Mouse (Mus musculus) intestine, postnatal 0 days (tissue): ENCODE data around the gene Prkca. TPM values are rescaled to one million over a fixed set of nuclear protein-coding genes. Genes with fewer than 3 reads are reported as not detected.
A peak's percentile ranks its signal among the peaks of the same experiment; 100 is the strongest.

Experiments used
- ATAC-seq: fragments of 200-750 bp; cut with Nextera tagmentation; 2 replicates; pipeline ENCODE4 v1.8.0; 2017; ENCODE audit warnings: mild to moderate bottlenecking, moderate TSS enrichment, moderate library complexity
- H3K27ac ChIP-seq: fragments of 300-500 bp; sonication (generic); 2 replicates; pipeline ENCODE4 v1.5.1; 2014; ENCODE audit warnings: mild to moderate bottlenecking, low read depth, low read length, moderate library complexity
- H3K27me3 ChIP-seq: fragments of 300-500 bp; sonication (generic); replicated peaks from 2 replicates; pipeline ENCODE4 v1.6.1; 2014; ENCODE audit warnings: low read length, mixed read lengths; ENCODE audit not compliant: control insufficient read depth, insufficient read depth
- H3K36me3 ChIP-seq: fragments of 300-500 bp; sonication (generic); 2 replicates; pipeline ENCODE4 v1.6.1; 2014; ENCODE audit warnings: mild to moderate bottlenecking, moderate library complexity; ENCODE audit not compliant: control insufficient read depth, insufficient read depth
- H3K4me1 ChIP-seq: fragments of 300-500 bp; sonication (generic); replicated peaks from 2 replicates; pipeline ENCODE4 v1.6.1; 2014; ENCODE audit warnings: antibody characterized with exemption, low read length, mixed read lengths; ENCODE audit not compliant: control insufficient read depth, insufficient read depth
- H3K4me2 ChIP-seq: fragments of 300-500 bp; sonication (generic); replicated peaks from 2 replicates; pipeline ENCODE4 v1.6.1; 2014; ENCODE audit warnings: low read depth, mild to moderate bottlenecking, moderate library complexity
- H3K4me3 ChIP-seq: fragments of 300-500 bp; sonication (generic); 2 replicates; pipeline ENCODE4 v1.5.1; 2014; ENCODE audit warnings: low read depth, low read length
- H3K9ac ChIP-seq: fragments of 300-500 bp; sonication (generic); 2 replicates; pipeline ENCODE4 v1.6.1; 2014; ENCODE audit warnings: mild to moderate bottlenecking, low read depth, low read length
- H3K9me3 ChIP-seq: fragments of 300-500 bp; sonication (generic); 2 replicates; pipeline ENCODE4 v1.6.1; 2016; ENCODE audit warnings: mixed run types; ENCODE audit not compliant: control insufficient read depth
- CTCF ChIP-seq: sonication (generic); IDR thresholded peaks from 2 replicates; pipeline ENCODE4 v1.5.1; 2016; ENCODE audit warnings: low read depth, mild to moderate bottlenecking, control low read depth, antibody characterized with exemption, moderate library complexity
- WGBS: fragments of 180-500 bp; shearing (Covaris S2); extraction: QIAGEN DNeasy Blood & Tissue Kit; methylation state at CpG from one replicate; pipeline ENCODE4 v1.1.7; 2014; 5-methylcytosine and 5-hydroxymethylcytosine counted together
- polyA plus RNA-seq: library from polyadenylated mRNA; unstranded; fragments of >200 nt; fragmentation: Nextera tagmentation; extraction: Ambion mirVana; gene quantifications from 2 replicates; pipeline ENCODE4 v1.2.1, GENCODE M21; 2015

The Prkca gene
- 14.5 and 15.0 TPM in 2 replicates for polyA plus RNA-seq

DNA sequence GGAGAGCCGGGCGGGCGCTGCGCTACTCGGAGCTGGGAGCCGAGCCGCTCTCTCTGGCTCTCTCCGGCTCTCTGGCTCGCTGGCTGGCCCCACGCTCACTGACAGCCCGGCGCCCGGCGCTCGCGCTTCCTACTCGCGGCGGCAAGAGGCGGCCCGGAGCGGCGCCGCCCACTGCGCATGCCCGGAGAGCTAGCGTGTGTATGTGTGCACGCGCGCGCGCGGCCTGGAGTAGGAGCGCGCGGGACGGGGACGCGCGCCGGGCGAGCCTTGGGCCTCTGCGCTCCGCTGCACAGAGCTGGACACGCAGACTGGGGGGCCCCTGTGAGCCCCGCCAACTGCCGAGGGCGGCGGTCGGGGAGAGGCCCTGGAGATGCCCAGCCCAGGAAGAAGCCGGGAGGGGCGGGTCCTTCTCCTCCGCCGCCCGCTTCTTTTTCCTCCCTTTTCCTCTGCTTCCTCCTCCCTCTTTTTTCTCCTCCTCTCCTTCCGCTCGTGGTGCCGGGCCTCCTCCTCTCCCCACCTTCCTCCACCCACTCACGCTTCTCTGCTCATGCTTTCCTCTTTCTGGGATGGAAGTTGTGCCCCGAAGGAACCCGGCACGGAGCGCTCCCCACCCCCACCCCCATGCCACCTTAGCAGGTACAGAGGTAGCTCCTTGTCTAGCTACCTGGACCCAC, at the start of gene Prkca:
TSS of gene Prkca (minus strand) at position 140 of the 674 bp plus-strand sequence.
- H3K9ac ChIP-seq: peak within 1 kb of the TSS; percentile 78
- H3K27ac ChIP-seq: peak within 1 kb of the TSS; percentile 85
- ATAC-seq: peak; percentile 95
- H3K9me3 ChIP-seq: no peaks in the 10 kb centered on the region
- TF ChIP-seq CTCF: no peak
- H3K4me1 ChIP-seq: 0 out of 2 replicates have a peak, but pooled peaks cover 2% of the 10 kb centered on the region
- H3K4me2 ChIP-seq: peak within 1 kb of the TSS; percentile 94
- H3K4me3 ChIP-seq: peak within 1 kb of the TSS; percentile 92
- H3K27me3 ChIP-seq: no peaks in the 10 kb centered on the region
- no peaks in the 10 kb centered on the region for H3K36me3 ChIP-seq
- under 1% methylated on average over 51 of the region's 63 CpGs for WGBS

DNA sequence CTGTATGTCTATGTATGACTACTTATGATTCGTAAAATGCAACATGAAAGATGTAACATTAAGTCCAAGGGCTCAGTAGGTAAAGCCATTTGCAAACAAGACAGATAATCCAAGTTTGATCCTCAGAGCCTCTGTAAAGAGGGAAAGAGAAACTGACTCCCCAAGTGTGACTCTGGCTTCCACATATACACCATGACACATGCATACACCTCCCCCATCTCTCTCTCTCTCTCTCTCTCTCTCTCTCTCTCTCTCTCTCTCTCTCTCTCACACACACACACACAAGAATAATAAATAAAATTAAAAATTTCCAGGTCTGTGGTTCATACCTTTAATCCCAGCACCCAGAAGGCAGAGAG, 41.9 kb upstream of the Prkca start:
- 34% methylated on average over 1 of the region's 1 CpGs for whole genome bisulfite sequencing

DNA sequence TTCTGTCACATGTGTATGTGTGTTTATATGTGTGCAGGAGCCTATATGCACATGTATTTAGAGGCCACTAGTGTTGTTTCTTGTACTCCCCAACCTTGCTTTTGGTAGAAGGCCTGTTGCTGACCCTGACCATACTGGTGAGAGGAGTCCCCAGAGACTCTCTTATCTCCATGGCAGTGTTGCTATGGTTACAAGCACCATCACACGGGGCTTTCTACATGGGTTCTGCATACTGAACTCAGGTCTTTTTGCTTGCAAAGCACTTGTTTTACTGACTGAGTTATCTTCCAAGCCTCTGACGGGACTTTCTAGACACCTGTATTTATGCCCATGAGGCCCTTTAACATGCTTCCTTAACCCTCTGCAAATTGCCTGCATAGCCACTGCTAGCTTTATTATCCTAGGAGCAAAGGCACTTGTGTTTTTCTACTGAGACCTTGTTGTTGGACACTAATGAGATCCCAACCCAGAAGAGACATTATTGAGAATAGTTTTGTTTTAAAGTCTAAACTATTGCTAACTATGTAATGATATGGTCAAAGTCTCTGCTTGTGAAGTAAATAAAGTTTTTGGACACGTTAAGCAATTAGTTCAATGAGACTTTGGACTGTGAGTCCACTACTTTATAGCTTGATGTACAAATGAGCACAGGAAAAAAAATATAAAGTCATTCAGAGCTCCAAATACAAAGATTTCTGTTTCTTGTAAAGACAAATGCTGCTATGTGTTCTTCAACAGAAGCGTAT, 41.4 kb upstream of the Prkca start:
- no peaks in the 10 kb centered on the region for H3K36me3 ChIP-seq
- no peak overlapping the region for H3K4me3 ChIP-seq
- H3K27ac ChIP-seq: peak overlapping the region; percentile 29
- H3K4me2 ChIP-seq: no peak overlapping the region
- no peaks in the 10 kb centered on the region for H3K9me3 ChIP-seq
- no peaks in the 10 kb centered on the region for H3K27me3 ChIP-seq
- no peak overlapping the region for H3K9ac ChIP-seq
- WGBS: 33% methylated on average over 4 of the region's 4 CpGs
- H3K4me1 ChIP-seq: no peaks in the 10 kb centered on the region
- peak; percentile 93 for ATAC-seq
- no peak for TF ChIP-seq CTCF

More for the DNA sequence above, 41.9 kb upstream of the Prkca start:
- H3K4me3 ChIP-seq: no peak overlapping the region
- ATAC-seq: peak; percentile 73
- peak overlapping the region; percentile 29; the same call in 1 of the 2 replicates for H3K27ac ChIP-seq
- no peak overlapping the region for H3K4me2 ChIP-seq
- H3K9ac ChIP-seq: no peak overlapping the region
- TF ChIP-seq CTCF: no peak
- no peaks in the 10 kb centered on the region for H3K4me1 ChIP-seq
- no peaks in the 10 kb centered on the region for H3K9me3 ChIP-seq
- H3K27me3 ChIP-seq: no peaks in the 10 kb centered on the region
- no peaks in the 10 kb centered on the region for H3K36me3 ChIP-seq

DNA sequence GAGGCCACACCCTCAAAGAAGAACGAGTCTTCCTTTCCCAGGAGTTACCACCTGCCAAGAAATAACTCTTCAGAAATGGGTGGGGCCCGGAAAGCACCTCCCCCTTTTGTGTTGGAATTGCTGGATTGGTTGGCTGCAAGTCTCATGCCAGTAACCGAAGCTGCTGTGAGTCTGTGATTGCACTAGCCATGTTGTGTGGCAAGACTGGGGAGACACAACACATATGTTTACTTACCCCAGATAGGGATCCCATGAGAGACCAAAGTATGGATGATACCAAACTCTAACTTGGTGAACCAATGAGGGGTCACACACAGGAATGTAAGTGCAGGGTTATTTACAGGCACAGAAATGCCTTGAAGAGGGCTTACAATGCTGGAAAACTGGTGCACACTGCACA, 38.9 kb upstream of the Prkca start:
- Histone ChIP-seq H3K4me1 (no peaks in the 10 kb centered on the region), H3K9me3 (no peaks in the 10 kb centered on the region), H3K9ac (no peak overlapping the region), H3K27me3 (no peaks in the 10 kb centered on the region), H3K27ac (no peak overlapping the region), H3K4me3 (no peak overlapping the region), H3K4me2 (no peak overlapping the region), H3K36me3 (no peaks in the 10 kb centered on the region)
- TF ChIP-seq CTCF: no peak
- no peak for ATAC-seq
- 58% methylated on average over 3 of the region's 3 CpGs for WGBS

DNA sequence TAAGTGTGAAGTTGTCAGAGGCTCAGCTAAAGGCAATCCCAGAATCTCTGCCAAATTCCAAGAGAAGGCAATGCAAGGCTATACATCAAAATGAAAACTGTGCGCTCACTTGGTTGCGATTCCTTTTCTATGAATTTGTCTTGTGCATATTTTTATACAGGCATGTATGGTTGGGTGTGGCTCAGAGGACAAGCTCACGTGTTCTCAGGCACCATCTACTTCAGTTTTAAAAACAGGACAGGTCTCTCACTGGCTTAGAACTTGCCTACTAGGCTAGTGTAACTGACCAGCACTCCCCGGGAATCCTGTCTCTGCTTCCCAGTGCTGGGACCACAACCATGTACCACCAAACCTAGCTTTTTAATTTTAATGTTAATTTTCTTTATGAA, 34.6 kb upstream of the Prkca start:
- Histone ChIP-seq H3K27me3 (no peaks in the 10 kb centered on the region), H3K9ac (no peak overlapping the region), H3K4me1 (no peaks in the 10 kb centered on the region), H3K9me3 (no peaks in the 10 kb centered on the region), H3K27ac (no peak overlapping the region), H3K4me2 (no peak overlapping the region), H3K36me3 (no peaks in the 10 kb centered on the region), H3K4me3 (no peak overlapping the region)
- no peak for ATAC-seq
- WGBS: 57% methylated on average over 4 of the region's 4 CpGs
- no peak for TF ChIP-seq CTCF

DNA sequence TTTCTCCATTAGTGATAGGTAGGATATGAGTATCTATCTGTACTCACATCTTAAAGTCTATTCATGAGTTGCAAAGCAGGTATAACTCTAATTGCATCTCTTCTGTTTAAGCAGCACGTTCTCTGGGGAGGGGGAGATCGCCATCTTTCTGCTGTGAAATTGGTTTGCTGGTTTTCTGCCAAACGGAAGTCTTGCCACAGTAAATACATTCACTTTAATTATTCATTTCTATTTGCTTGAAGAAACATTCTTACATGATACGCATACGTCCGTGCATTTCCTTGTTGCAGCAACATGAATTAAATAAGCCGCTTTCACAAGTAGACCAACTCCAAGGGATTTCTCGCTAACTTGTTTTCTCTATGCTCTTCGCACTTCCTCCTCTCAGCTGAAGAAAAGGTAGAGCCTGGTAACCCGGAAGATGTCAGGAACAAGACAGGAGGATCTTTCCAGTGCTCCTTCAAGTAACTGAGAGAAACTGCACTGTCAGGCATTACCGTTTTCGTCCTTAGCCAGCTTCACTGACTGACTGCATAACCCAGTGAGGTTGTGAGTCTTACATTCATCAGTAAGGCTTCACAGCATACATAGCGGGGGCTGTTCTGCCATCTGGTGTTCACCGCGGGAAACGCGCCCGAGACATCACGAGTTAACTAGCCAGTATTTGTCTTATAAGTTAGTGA, 34.1 kb upstream of the Prkca start:
- Histone ChIP-seq H3K9me3 (no peaks in the 10 kb centered on the region), H3K9ac (no peak overlapping the region), H3K4me2 (peak overlapping the region; percentile 28; the same call in 1 of the 2 replicates), H3K36me3 (no peaks in the 10 kb centered on the region), H3K4me1 (no peaks in the 10 kb centered on the region), H3K4me3 (no peak overlapping the region), H3K27me3 (no peaks in the 10 kb centered on the region), H3K27ac (no peak overlapping the region)
- WGBS: 30% methylated on average over 19 of the region's 19 CpGs
- ATAC-seq: peak; percentile 80
- TF ChIP-seq CTCF: peak; percentile 97
